8 mouse cellular contexts compared by ENCODE assay signal in genomic region chrX:11491676-11492391, GRCm38 (mm10).
A peak's percentile ranks its signal among the peaks of the same experiment; 100 is the strongest.
DNase-seq lines count a peak whose midpoint lies in the region; ATAC-seq and TF ChIP-seq lines count a peak whose summit lies in the region.
"Had no signal": no experiment of that assay in that cellular context is flagged by ENCODE, and none has a peak within 500 bp of the region (broad histone marks: within the 10 kb centered on the region; RNA-seq: fewer than 3 reads in every experiment).

No protein-coding gene starts in this region.

- no peaks in the 10 kb centered on the region for H3K4me1 ChIP-seq in liver, embryonic 12.5 days
- peaks cover 63% of the 10 kb centered on the region for H3K4me1 ChIP-seq in forebrain, embryonic 13.5 days
- H3K4me1 ChIP-seq in limb, embryonic 14.5 days (ENCODE audit: control insufficient read depth, insufficient read depth, low read length), result peaks cover 26% of the 10 kb centered on the region
- no peaks in the 10 kb centered on the region for H3K4me1 ChIP-seq in stomach, embryonic 15.5 days
- H3K4me1 ChIP-seq: megakaryocyte, embryonic 14.5 days had no signal

- no peaks in the 10 kb centered on the region for H3K36me3 ChIP-seq in liver, embryonic 12.5 days
- no peaks in the 10 kb centered on the region for H3K36me3 ChIP-seq in forebrain, embryonic 13.5 days (ENCODE audit: poor library complexity, severe bottlenecking)
- H3K36me3 ChIP-seq in limb, embryonic 14.5 days (ENCODE audit: control insufficient read depth, insufficient read depth, low read length), result no peaks in the 10 kb centered on the region
- H3K36me3 ChIP-seq in stomach, embryonic 15.5 days, result no peaks in the 10 kb centered on the region

- H3K4me3 ChIP-seq in liver, embryonic 12.5 days, result no peak overlapping the region
- H3K4me3 ChIP-seq in forebrain, embryonic 13.5 days, result no peak overlapping the region
- peak overlapping the region; percentile 16; the same call in 1 of the 2 replicates for H3K4me3 ChIP-seq in limb, embryonic 14.5 days (replicated peaks; ENCODE audit: low read length)
- no peak overlapping the region for H3K4me3 ChIP-seq in stomach, embryonic 15.5 days (replicated peaks)
- H3K4me3 ChIP-seq in layer of hippocampus, adult 2 months, result no peak overlapping the region
- H3K4me3 ChIP-seq: megakaryocyte, embryonic 14.5 days had no signal

- 0 out of 2 replicates have a peak overlapping the region, but pooled peaks have one; percentile 16 for H3K4me2 ChIP-seq in liver, embryonic 12.5 days
- peak overlapping the region; percentile 46 for H3K4me2 ChIP-seq in forebrain, embryonic 13.5 days
- peak overlapping the region; percentile 31 for H3K4me2 ChIP-seq in limb, embryonic 14.5 days (replicated peaks; ENCODE audit: low read depth, low read length, severe bottlenecking)
- peak overlapping the region; percentile 36; the same call in 1 of the 2 replicates for H3K4me2 ChIP-seq in stomach, embryonic 15.5 days

- H3K27me3 ChIP-seq in liver, embryonic 12.5 days (replicated peaks), result peaks cover 57% of the 10 kb centered on the region
- H3K27me3 ChIP-seq in forebrain, embryonic 13.5 days, result no peaks in the 10 kb centered on the region
- H3K27me3 ChIP-seq in limb, embryonic 14.5 days (ENCODE audit: control insufficient read depth, insufficient read depth, low read length), result no peaks in the 10 kb centered on the region
- no peaks in the 10 kb centered on the region; the same call in 1 of the 2 replicates for H3K27me3 ChIP-seq in stomach, embryonic 15.5 days (replicated peaks)

- no peak for ATAC-seq in liver, embryonic 12.5 days
- peak; percentile 17 for ATAC-seq in forebrain, embryonic 13.5 days
- ATAC-seq in limb, embryonic 14.5 days (ENCODE audit: low FRiP score, low read depth), result 0 out of 2 replicates have a peak, but pooled peaks have one; percentile 20
- no peak for ATAC-seq in stomach, embryonic 15.5 days (ENCODE audit: insufficient read depth, low FRiP score, low read depth)

- no peaks in the 10 kb centered on the region for H3K9me3 ChIP-seq in liver, embryonic 12.5 days (replicated peaks)
- no peaks in the 10 kb centered on the region for H3K9me3 ChIP-seq in forebrain, embryonic 13.5 days (replicated peaks)
- no peaks in the 10 kb centered on the region for H3K9me3 ChIP-seq in limb, embryonic 14.5 days (ENCODE audit: control insufficient read depth, low read length)
- H3K9me3 ChIP-seq in stomach, embryonic 15.5 days, result no peaks in the 10 kb centered on the region

- no peak for DNase-seq in liver
- DNase-seq in limb, embryonic 14.5 days (ENCODE audit: low spot score), result no peak
- no peak for DNase-seq in cerebellum, adult 11-12 months
- no peak for DNase-seq in layer of hippocampus, adult 2 months (ENCODE audit: low spot score in 2 of 2)

- no peak for TF ChIP-seq POLR2A in limb, embryonic 14.5 days (IDR thresholded peaks at IDR 0.05; ENCODE audit: borderline replicate concordance, extremely low read depth, insufficient read depth, insufficient read length)

- WGBS in liver, embryonic 12.5 days (ENCODE audit: insufficient replicate concordance), result 35% methylated on average over 31 of the region's 32 CpGs
- 19% methylated on average over 32 of the region's 32 CpGs for WGBS in forebrain, embryonic 13.5 days
- 24% methylated on average over 32 of the region's 32 CpGs for WGBS in limb, embryonic 14.5 days
- WGBS in stomach, embryonic 15.5 days, result 24% methylated on average over 32 of the region's 32 CpGs

- no peak overlapping the region for H3K27ac ChIP-seq in liver, embryonic 12.5 days
- peak overlapping the region; percentile 96 for H3K27ac ChIP-seq in forebrain, embryonic 13.5 days
- H3K27ac ChIP-seq in limb, embryonic 14.5 days (replicated peaks; ENCODE audit: low read depth, low read length), result no peak overlapping the region
- H3K27ac ChIP-seq in stomach, embryonic 15.5 days, result no peak overlapping the region
- no peak overlapping the region for H3K27ac ChIP-seq in layer of hippocampus, adult 2 months

- no peak overlapping the region for H3K9ac ChIP-seq in liver, embryonic 12.5 days
- peak overlapping the region; percentile 37; the same call in 1 of the 2 replicates for H3K9ac ChIP-seq in forebrain, embryonic 13.5 days
- H3K9ac ChIP-seq in limb, embryonic 14.5 days (ENCODE audit: low read depth, low read length, severe bottlenecking), result no peak overlapping the region
- H3K9ac ChIP-seq in stomach, embryonic 15.5 days, result no peak overlapping the region

- TF ChIP-seq CTCF in layer of hippocampus, adult 2 months (conservative IDR thresholded peaks at IDR 0.05), result no peak

Comparison
In these comparisons a context has a peak if more than half of its experiments do, and no peak if none do; other contexts are left out.
1. ATAC-seq: peak in forebrain, embryonic 13.5 days (single experiment) and limb, embryonic 14.5 days (single experiment); none in liver, embryonic 12.5 days (single experiment) and stomach, embryonic 15.5 days (single experiment).
2. Peak in every context shown above with its lines, with median percentiles within 50 percentile points of each other: H3K4me2 ChIP-seq.